Mouse (Mus musculus): Measurements from ENCODE around the gene Hnrnpf.
"Not testable (repeated sequence)": the region's sequence is repeated elsewhere in the genome, so short reads cannot be mapped to it uniquely, and the experiment has no call there.

The Hnrnpf gene

GRCm38 (mm10) chr6:117900126-117901080 is at the start of gene Hnrnpf:
Gene Hnrnpf (plus strand): TSS chr6:117900324.
- peak; percentile 75 for DNase-seq

- no peak for DNase-seq
Measured at GRCm38 (mm10) chr6:117851747-117852146, 48.4 kb upstream of the Hnrnpf start.

DNA sequence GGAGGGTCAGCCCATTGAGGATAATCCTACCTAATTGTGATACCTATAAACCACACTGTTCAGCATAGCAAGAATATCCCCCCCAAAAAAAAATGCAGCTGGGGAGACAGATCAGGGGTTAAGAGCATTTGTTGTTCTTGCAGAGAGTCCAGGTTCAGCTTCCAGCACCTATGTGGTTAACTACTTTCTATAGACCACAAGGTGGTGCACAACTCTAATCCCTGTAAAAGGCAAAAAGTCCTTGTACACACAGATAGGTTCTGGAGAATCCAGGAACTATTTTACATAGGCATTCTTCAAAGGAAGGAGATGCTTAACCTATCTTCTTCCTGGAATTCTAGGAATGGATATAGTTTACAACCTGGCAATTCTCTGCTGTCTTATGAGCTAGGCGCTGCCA is 42.1 kb upstream of the Hnrnpf start:
- no peak for DNase-seq

- no peak for DNase-seq
Measured at GRCm38 (mm10) chr6:117861848-117862247, 38.3 kb upstream of the Hnrnpf start, which contains the start of gene Zfp239. Gene Zfp239 (plus strand): TSS chr6:117862100.

DNA sequence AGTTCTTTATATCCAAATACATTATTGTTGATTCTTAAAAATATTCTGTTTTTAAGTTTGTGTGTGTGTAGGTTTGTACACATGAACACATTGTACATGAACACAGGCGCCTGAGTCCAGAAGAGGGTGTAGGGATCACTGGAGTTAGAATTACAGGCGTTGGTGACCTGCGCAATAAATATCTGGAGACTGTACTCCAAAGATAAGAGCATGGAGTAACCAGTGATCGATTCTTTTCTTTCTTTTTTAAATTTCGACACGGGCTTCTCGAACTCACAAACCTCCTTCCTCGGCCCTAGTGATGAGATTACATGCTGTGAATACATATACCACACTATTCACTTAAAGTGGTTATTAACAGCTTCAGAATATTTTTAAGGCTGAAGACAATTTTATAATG is 37.7 kb upstream of the Hnrnpf start:
- DNase-seq: no peak

DNA sequence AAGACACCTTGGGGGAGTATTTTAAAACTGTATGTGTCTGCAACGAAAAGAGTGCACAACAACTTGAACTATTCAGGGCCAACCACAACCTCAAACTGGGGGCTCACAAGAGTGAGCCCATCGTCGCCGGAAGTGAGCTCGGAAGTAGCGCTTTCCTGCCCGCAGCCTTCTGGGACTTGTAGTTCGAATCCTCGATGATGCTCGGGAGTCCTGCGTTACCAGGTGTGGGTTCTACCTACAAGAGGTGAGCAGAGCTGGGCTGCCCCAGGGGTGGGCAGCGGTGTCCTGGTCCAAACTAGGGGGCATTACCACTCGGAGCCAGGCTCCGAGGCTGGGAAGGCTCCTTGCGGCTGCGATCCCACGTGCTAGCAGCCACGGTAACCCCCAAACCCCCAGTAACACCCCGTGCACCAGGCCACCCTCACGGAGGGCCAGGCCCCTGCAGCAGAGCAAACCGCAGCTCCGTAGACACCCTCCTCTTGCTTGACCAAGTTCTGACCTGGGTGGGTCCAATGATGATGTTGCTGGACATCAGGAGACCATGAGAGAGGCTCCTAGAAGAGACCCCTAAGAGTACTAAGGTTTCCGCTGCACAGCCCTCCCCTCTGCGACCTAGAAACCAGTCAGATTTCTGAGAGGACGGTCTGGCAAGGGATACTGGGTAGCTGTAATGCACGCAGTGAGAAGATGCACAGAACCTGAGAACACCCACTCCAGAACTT is 37.1 kb upstream of the Hnrnpf start:
- peak; percentile 81 for DNase-seq

DNA sequence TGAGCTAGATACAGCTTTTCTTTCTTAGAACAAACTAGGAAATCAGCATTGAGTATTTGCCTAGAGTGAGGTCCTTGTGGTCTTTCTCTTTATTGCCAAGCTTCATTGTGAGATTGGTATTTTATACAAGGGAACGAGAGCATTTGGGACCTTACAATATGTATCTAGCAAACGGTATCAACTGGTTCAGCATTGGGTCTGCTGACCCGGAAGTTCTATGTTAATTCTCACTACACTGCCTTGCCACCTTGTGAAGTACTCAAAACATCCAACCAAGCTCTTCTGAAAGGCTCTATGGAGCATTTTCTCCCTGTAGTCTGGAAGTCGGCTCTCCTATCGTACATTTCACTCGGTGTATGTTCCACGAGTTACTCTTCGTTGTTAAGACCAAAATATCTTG is 36.4 kb upstream of the Hnrnpf start:
- no peak for DNase-seq

GRCm38 (mm10) chr6:117868187-117868586 is 31.9 kb upstream of the Hnrnpf start:
- DNase-seq: no peak

DNA sequence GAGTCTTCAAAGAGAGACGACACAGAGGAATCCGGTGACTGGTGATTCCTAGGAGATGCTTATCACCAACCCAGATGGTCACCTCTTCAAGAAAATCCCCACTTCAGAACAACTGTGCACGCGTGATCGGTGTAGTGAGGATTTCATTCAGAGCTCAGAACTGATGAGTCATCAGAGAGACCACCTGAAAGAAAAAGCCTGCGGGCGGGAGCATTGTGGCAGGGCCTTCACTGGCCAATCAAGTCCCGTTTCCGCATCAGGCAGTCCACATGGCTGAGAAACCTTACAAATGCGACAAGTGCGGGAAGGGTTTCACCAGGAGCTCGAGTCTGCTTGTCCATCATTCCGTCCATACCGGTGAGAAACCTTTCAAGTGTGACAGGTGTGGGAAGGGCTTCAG is 29.1 kb upstream of the Hnrnpf start:
- DNase-seq: no peak

GRCm38 (mm10) chr6:117873450-117873849 is 26.7 kb upstream of the Hnrnpf start:
- not testable (repeated sequence) for DNase-seq

DNA sequence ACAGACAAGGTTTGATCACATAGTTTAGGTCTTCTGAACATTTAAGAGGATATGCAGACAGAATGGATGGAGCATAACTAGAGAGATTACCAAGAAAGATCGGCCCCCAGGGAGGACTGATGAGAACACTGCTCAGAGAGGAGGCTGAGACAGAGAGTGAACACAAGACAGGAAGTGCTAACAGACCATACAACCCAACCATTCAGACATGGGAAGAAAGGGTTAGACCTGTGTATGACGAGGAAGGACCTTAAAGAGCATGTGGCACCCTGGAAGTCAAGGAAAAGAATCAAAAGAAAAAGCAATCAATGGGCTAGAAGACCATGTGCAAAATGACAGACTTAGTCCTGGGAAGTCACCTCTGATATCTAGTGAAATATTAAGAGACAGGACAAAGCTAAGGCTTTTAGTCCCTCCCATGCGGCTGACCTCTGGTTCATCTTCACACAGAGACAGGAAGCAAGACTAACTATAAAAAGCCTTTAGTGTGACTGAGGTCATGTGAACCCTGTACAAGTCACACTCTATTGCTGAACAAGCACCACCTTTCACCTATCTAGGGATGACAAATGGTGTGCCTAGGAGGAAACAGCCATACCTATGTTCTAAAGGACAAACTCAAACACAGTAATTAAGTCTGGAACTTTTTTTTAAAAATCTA is 25.4 kb upstream of the Hnrnpf start:
- DNase-seq: no peak

DNA sequence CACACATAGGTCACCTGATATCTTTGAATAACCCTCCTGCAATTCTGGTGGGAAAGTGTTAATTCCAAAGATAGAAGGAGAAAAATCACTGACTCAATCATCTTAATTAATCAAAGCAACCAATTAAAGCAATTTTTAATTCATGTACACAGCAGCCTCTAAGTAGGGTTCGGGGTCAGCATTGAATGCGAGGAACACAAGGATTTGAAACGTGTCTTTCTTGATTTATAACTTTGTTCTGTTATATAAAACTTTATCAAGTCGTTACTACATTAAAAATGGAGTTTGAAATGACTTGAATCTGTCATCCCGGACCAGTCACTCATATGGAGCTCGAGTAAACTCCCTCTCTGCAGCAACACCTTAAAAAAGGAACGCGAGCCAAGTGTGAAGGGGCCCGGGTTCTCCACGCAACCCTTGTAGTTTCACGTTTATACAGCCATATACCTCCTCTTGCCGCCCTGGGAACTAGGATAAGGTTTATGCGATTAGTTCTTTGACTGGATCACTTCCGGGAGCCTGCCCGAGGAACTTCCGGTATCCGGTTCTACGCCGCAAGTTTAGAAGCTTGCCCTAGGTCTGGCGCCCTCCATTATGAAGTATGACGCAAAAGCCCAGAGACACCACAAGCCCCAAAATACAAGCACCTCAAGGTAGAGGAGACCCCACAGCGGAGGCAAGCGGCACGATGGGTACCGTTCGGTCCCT is 21.3 kb upstream of the Hnrnpf start:
- no peak for DNase-seq

DNA sequence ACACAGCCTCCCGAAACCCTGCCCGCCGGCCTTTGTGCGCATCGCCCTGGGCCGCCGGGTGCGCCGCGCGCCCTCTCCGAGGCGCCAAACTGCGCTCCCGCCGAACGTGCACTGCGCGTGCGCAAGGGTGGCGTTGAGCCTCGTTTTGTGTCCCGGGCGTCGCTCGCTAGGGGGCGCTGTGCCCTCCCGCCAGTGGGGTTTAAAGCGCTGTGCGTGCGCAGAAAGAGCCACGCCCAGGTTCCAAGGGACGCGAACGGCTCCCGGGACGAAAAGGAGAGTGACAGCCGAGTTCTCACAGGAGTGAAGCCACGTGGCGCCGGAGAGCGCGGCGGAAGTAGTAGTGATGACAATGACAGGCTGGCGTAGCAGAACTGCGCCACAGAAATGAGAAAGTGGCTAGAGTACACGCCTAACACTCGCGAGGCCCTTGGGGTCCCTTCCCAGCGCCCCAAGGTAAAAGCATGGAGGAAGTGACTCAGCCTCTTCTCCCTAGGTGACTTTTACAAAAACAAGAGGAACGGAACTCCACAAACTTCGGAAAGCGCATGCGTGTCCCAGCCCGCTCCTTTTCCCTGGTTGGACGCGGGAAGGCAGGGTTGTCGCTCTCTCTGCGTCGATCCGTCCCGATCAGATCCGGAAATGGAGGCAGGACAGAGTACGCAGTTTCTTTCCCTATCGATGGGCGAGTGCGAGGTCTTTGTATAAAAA is 20.6 kb upstream of the Hnrnpf start:
- peak; percentile 100 for DNase-seq

- no peak for DNase-seq
Measured at GRCm38 (mm10) chr6:117880394-117880838, 19.7 kb upstream of the Hnrnpf start.

- no peak for DNase-seq
Measured at GRCm38 (mm10) chr6:117881229-117881628, 18.9 kb upstream of the Hnrnpf start.

DNA sequence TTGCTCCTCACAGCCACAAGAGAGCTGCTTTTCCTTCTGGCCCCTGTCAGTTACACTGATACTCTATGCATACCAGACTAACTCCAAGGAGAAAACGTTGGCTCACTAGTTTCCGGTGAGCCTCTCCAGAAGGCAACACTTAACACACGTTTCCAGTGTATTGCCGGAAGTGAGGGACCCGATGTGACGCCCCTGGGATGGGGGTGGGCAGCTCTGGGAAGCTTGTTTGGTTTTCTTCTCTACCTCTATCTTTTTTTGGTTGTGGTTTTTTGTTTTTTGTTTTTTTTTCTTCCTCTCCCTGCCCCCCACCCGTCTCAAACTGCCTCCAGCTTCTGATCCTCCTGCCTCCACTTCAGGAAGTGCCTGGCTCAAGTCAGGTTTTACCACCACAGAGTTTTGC is 18.1 kb upstream of the Hnrnpf start:
- DNase-seq: peak; percentile 58

- DNase-seq: no peak
Measured at GRCm38 (mm10) chr6:117885943-117886342, 14.2 kb upstream of the Hnrnpf start.

GRCm38 (mm10) chr6:117888032-117888431 is 12.1 kb upstream of the Hnrnpf start:
- no peak for DNase-seq

GRCm38 (mm10) chr6:117888642-117889096 is 11.5 kb upstream of the Hnrnpf start:
- DNase-seq: no peak

GRCm38 (mm10) chr6:117890257-117890656 is 9.9 kb upstream of the Hnrnpf start:
- DNase-seq: no peak

GRCm38 (mm10) chr6:117891369-117892160 is 8.6 kb upstream of the Hnrnpf start:
- peak; percentile 30 for DNase-seq

Measured in thymus, postnatal 4 days (tissue).